ENCODE assay signal across 8 mouse cellular contexts in the genomic region with DNA sequence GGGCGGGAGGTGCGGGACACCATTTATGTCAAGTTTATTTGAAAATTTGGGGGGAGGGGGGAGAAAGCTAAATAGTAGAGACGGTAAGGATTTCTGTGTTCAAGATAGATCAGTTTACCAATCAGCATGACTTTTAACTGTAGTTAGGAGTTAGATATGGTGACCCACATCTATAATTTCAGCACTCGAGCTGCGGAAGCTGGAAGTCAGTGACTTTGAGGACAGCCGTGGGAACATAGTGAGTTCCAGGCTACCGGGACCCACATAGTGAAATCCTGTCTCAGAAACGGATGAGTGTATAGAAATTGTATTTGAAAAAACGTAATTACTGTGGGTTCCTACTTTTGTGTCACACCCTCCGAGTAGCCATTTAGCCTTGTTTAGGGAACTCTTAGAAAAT. TPM values are rescaled to one million over a fixed set of nuclear protein-coding genes. Genes with fewer than 3 reads are reported as not detected.
DNase-seq lines count a peak whose midpoint lies in the region; ATAC-seq lines count a peak whose summit lies in the region.

No protein-coding gene starts in this region.

- peaks cover 28% of the 10 kb centered on the region for H3K36me3 ChIP-seq in kidney, embryonic 15.5 days
- H3K36me3 ChIP-seq in hindbrain, embryonic 15.5 days = peaks cover 19% of the 10 kb centered on the region
- H3K36me3 ChIP-seq in midbrain, embryonic 16.5 days (ENCODE audit: control insufficient read depth, insufficient read depth, low read length) = peaks cover 8% of the 10 kb centered on the region

- H3K9ac ChIP-seq in kidney, embryonic 15.5 days = peak overlapping the region; percentile 75
- peak overlapping the region; percentile 63 for H3K9ac ChIP-seq in hindbrain, embryonic 15.5 days
- H3K9ac ChIP-seq in midbrain, embryonic 16.5 days (ENCODE audit: low read depth, low read length) = peak overlapping the region; percentile 60

- H3K4me1 ChIP-seq in kidney, embryonic 15.5 days = peaks cover 28% of the 10 kb centered on the region
- H3K4me1 ChIP-seq in hindbrain, embryonic 15.5 days (replicated peaks) = peaks cover 27% of the 10 kb centered on the region
- H3K4me1 ChIP-seq in midbrain, embryonic 16.5 days (ENCODE audit: control insufficient read depth, insufficient read depth, low read length) = peaks cover 19% of the 10 kb centered on the region

- H3K27ac ChIP-seq in kidney, embryonic 15.5 days = peak overlapping the region; percentile 98
- peak overlapping the region; percentile 86 for H3K27ac ChIP-seq in hindbrain, embryonic 15.5 days (replicated peaks)
- H3K27ac ChIP-seq in midbrain, embryonic 16.5 days (ENCODE audit: low read length) = peak overlapping the region; percentile 53

- peak overlapping the region; percentile 87 for H3K4me3 ChIP-seq in kidney, embryonic 15.5 days (replicated peaks)
- peak overlapping the region; percentile 77 for H3K4me3 ChIP-seq in hindbrain, embryonic 15.5 days
- peak overlapping the region; percentile 52 for H3K4me3 ChIP-seq in midbrain, embryonic 16.5 days (ENCODE audit: low read depth, low read length)

- H3K27me3 ChIP-seq in kidney, embryonic 15.5 days = no peaks in the 10 kb centered on the region
- H3K27me3 ChIP-seq in hindbrain, embryonic 15.5 days = no peaks in the 10 kb centered on the region
- no peaks in the 10 kb centered on the region for H3K27me3 ChIP-seq in midbrain, embryonic 16.5 days (ENCODE audit: control insufficient read depth, insufficient read depth, low read depth, low read length)

- H3K9me3 ChIP-seq in kidney, embryonic 15.5 days (replicated peaks) = no peaks in the 10 kb centered on the region
- no peaks in the 10 kb centered on the region for H3K9me3 ChIP-seq in hindbrain, embryonic 15.5 days
- no peaks in the 10 kb centered on the region for H3K9me3 ChIP-seq in midbrain, embryonic 16.5 days (replicated peaks; ENCODE audit: control insufficient read depth, low read length, poor library complexity, severe bottlenecking)

- WGBS in kidney, embryonic 15.5 days = 5% methylated on average over 10 of the region's 10 CpGs
- WGBS in hindbrain, embryonic 15.5 days = 10% methylated on average over 10 of the region's 10 CpGs
- whole genome bisulfite sequencing in midbrain, embryonic 16.5 days = 7% methylated on average over 10 of the region's 10 CpGs

- H3K4me2 ChIP-seq in kidney, embryonic 15.5 days = peak overlapping the region; percentile 66
- H3K4me2 ChIP-seq in hindbrain, embryonic 15.5 days = peak overlapping the region; percentile 57
- peak overlapping the region; percentile 85 for H3K4me2 ChIP-seq in midbrain, embryonic 16.5 days (ENCODE audit: low read length)

- no peak for ATAC-seq in kidney, embryonic 15.5 days (replicated peaks; ENCODE audit: low FRiP score)
- ATAC-seq in hindbrain, embryonic 15.5 days (ENCODE audit: low FRiP score, low read depth) = no peak
- ATAC-seq in midbrain, embryonic 16.5 days = no peak
- ATAC-seq in frontal cortex, adult (ENCODE audit: low TSS enrichment) = no peak

- DNase-seq in kidney, postnatal 4 days = no peak
- DNase-seq in c-Kit-positive CD71-positive TER-119-positive erythroid progenitor cells, embryonic 14.5 days (ENCODE audit: low spot score) = peak; percentile 15
- DNase-seq in cerebellum, adult 18-20 months = no peak
- DNase-seq in layer of hippocampus, postnatal 14 days (ENCODE audit: low spot score in 2 of 2) = no peak

RNA-seq across cellular contexts. Expression of gene Zfp84, which starts 0.6 kb away (rescaled TPM):
- 13.1 and 14.0 TPM in 2 replicates for polyA plus RNA-seq in kidney, embryonic 15.5 days (2015; fragmentation: Nextera tagmentation; extraction: Ambion mirVana)
- 13.8 and 14.6 TPM in 2 replicates for polyA plus RNA-seq in hindbrain, embryonic 15.5 days (2015; fragmentation: Nextera tagmentation; extraction: Ambion mirVana)
- polyA plus RNA-seq in midbrain, embryonic 16.5 days (2015; fragmentation: Nextera tagmentation; extraction: Ambion mirVana) = 15.4 and 17.6 TPM in 2 replicates
- 10 to 100 TPM; 15.2 to 17.9 TPM for total RNA-seq in layer of hippocampus, postnatal 14 days (2021)

RNA-seq across cellular contexts. Expression of gene Zfp30, which starts 14.8 kb away (rescaled TPM):
- polyA plus RNA-seq in kidney, embryonic 15.5 days (2015; fragmentation: Nextera tagmentation; extraction: Ambion mirVana) = 7.1 and 8.1 TPM in 2 replicates
- 12.0 and 12.7 TPM in 2 replicates for polyA plus RNA-seq in hindbrain, embryonic 15.5 days (2015; fragmentation: Nextera tagmentation; extraction: Ambion mirVana)
- polyA plus RNA-seq in midbrain, embryonic 16.5 days (2015; fragmentation: Nextera tagmentation; extraction: Ambion mirVana) = 14.0 and 14.8 TPM in 2 replicates
- total RNA-seq in layer of hippocampus, postnatal 14 days (2021) = 10 to 100 TPM in 1 of 2 experiments, 1 to 10 TPM in 1; 9.8 to 10.9 TPM

RNA-seq across cellular contexts. Expression of gene Catsperg2, which starts 42.1 kb away (rescaled TPM):
- not detected in 2 replicates for polyA plus RNA-seq in kidney, embryonic 15.5 days (2015; fragmentation: Nextera tagmentation; extraction: Ambion mirVana)
- 0.29 and 0.60 TPM in 2 replicates for polyA plus RNA-seq in hindbrain, embryonic 15.5 days (2015; fragmentation: Nextera tagmentation; extraction: Ambion mirVana)
- polyA plus RNA-seq in midbrain, embryonic 16.5 days (2015; fragmentation: Nextera tagmentation; extraction: Ambion mirVana) = 1.0 and 1.1 TPM in 2 replicates
- total RNA-seq in layer of hippocampus, postnatal 14 days (2021) = under 1 TPM in 1 of 2 experiments, not detected in 1; 0.83 TPM

RNA-seq across cellular contexts. Expression of gene Zfp790, which starts 46.9 kb away (rescaled TPM):
- polyA plus RNA-seq in kidney, embryonic 15.5 days (2015; fragmentation: Nextera tagmentation; extraction: Ambion mirVana) = 13.4 and 13.9 TPM in 2 replicates
- 23.5 and 24.1 TPM in 2 replicates for polyA plus RNA-seq in hindbrain, embryonic 15.5 days (2015; fragmentation: Nextera tagmentation; extraction: Ambion mirVana)
- 32.2 and 32.3 TPM in 2 replicates for polyA plus RNA-seq in midbrain, embryonic 16.5 days (2015; fragmentation: Nextera tagmentation; extraction: Ambion mirVana)
- total RNA-seq in layer of hippocampus, postnatal 14 days (2021) = 10 to 100 TPM; 16.3 to 19.4 TPM
